Mouse (Mus musculus) hindbrain, postnatal 0 days (tissue): ENCODE results near the gene Zxdc. TPM values are rescaled to one million over a fixed set of nuclear protein-coding genes. Genes with fewer than 3 reads are reported as not detected.

Experiments
- ATAC-seq: fragments of 200-750 bp; cut with Nextera tagmentation; 2 replicates; pipeline ENCODE4 v1.8.0; 2017; ENCODE audit warnings: mild to moderate bottlenecking, moderate TSS enrichment, moderate library complexity
- DNase-seq: peaks from one replicate; pipeline ENCODE4 v3.0.0-alpha.2; 2015; ENCODE audit warnings: low spot score
- H3K27ac ChIP-seq: fragments of 300-500 bp; sonication (generic); 2 replicates; pipeline ENCODE4 v1.5.1; 2014; ENCODE audit warnings: mild to moderate bottlenecking
- H3K27me3 ChIP-seq: fragments of 300-500 bp; sonication (generic); 2 replicates; pipeline ENCODE4 v1.6.1; 2014; ENCODE audit warnings: low read length, mixed read lengths; ENCODE audit not compliant: insufficient read depth
- H3K36me3 ChIP-seq: fragments of 300-500 bp; sonication (generic); 2 replicates; pipeline ENCODE4 v1.6.1; 2014; ENCODE audit warnings: low read length, mixed read lengths; ENCODE audit not compliant: insufficient read depth
- H3K4me1 ChIP-seq: fragments of 300-500 bp; sonication (generic); 2 replicates; pipeline ENCODE4 v1.6.1; 2014; ENCODE audit warnings: antibody characterized with exemption, low read length, mixed read lengths; ENCODE audit not compliant: insufficient read depth
- H3K4me2 ChIP-seq: fragments of 300-500 bp; sonication (generic); 2 replicates; pipeline ENCODE4 v1.6.1; 2014; ENCODE audit warnings: low read depth, mild to moderate bottlenecking, low read length, moderate library complexity, mixed read lengths
- H3K4me3 ChIP-seq: fragments of 300-500 bp; sonication (generic); 2 replicates; pipeline ENCODE4 v1.5.1; 2014; ENCODE audit warnings: low read length
- H3K9ac ChIP-seq: fragments of 300-500 bp; sonication (generic); replicated peaks from 2 replicates; pipeline ENCODE4 v1.6.1; 2014; ENCODE audit warnings: mild to moderate bottlenecking, low read length, moderate library complexity, mixed read lengths
- H3K9me3 ChIP-seq: fragments of 300-500 bp; sonication (generic); 2 replicates; pipeline ENCODE4 v1.6.1; 2016; ENCODE audit warnings: low read length, mixed read lengths
- CTCF ChIP-seq: IDR thresholded peaks from 2 replicates; pipeline ENCODE4 v1.5.1; 2016; ENCODE audit warnings: antibody characterized with exemption, control low read depth, low read depth
- WGBS: fragments of 180-500 bp; shearing (Covaris S2); extraction: QIAGEN DNeasy Blood & Tissue Kit; methylation state at CpG from one replicate; pipeline ENCODE4 v1.1.7; 2014; 5-methylcytosine and 5-hydroxymethylcytosine counted together
- polyA plus RNA-seq: library from polyadenylated mRNA; unstranded; fragments of >200 nt; fragmentation: Nextera tagmentation; extraction: Ambion mirVana; gene quantifications from 2 replicates; pipeline ENCODE4 v1.2.1, GENCODE M21; 2015
- total RNA-seq: library from RNA; depleted of rRNA; stranded (reverse); fragments of >200 nt; gene quantifications from 2 replicates; pipeline ENCODE4 v1.2.3, GENCODE M21; 2014; rRNA removed

Gene Zxdc
- total and polyA plus RNA-seq, 2 experiments from 2014 or later: 7.4 to 49.7 TPM

- Histone ChIP-seq H3K27me3 (no peaks in the 10 kb centered on the region), H3K4me1 (0 out of 2 replicates have a peak, but pooled peaks cover 4% of the 10 kb centered on the region), H3K4me2 (no peak overlapping the region), H3K27ac (peak overlapping the region; percentile 54; the same call in 1 of the 2 replicates), H3K4me3 (no peak overlapping the region), H3K9ac (no peak overlapping the region), H3K9me3 (no peaks in the 10 kb centered on the region), H3K36me3 (no peaks in the 10 kb centered on the region)
- 27% methylated on average over 7 of the region's 7 CpGs for WGBS
- peak; percentile 78 for TF ChIP-seq CTCF
- DNase-seq (peak; percentile 82), ATAC-seq (0 out of 2 replicates have a peak, but pooled peaks have one; percentile 39)
Measured at GRCm38 (mm10) chr6:90450179-90450578, 80.9 kb downstream of the Zxdc start.

- DNase-seq (peak; percentile 70), ATAC-seq (peak; percentile 82)
- 50% methylated on average over 5 of the region's 5 CpGs for WGBS
Measured at GRCm38 (mm10) chr6:90450697-90451096, 81.4 kb downstream of the Zxdc start.

GRCm38 (mm10) chr6:90451512-90451911 is 82.2 kb downstream of the Zxdc start:
- 87% methylated on average over 5 of the region's 5 CpGs for WGBS
- H3K27ac ChIP-seq: peak overlapping the region; percentile 54; the same call in 1 of the 2 replicates
- H3K9me3 ChIP-seq: no peaks in the 10 kb centered on the region
- 0 out of 2 replicates have a peak, but pooled peaks cover 4% of the 10 kb centered on the region for H3K4me1 ChIP-seq
- no peaks in the 10 kb centered on the region for H3K27me3 ChIP-seq
- H3K4me3 ChIP-seq: no peak overlapping the region
- H3K36me3 ChIP-seq: no peaks in the 10 kb centered on the region
- DNase-seq (no peak), ATAC-seq (no peak)
- no peak for TF ChIP-seq CTCF
- H3K9ac ChIP-seq: no peak overlapping the region
- no peak overlapping the region for H3K4me2 ChIP-seq

More at GRCm38 (mm10) chr6:90450697-90451096, 81.4 kb downstream of the Zxdc start:
- Histone ChIP-seq H3K9me3 (no peaks in the 10 kb centered on the region), H3K27ac (peak overlapping the region; percentile 54), H3K4me2 (no peak overlapping the region), H3K4me1 (0 out of 2 replicates have a peak, but pooled peaks cover 4% of the 10 kb centered on the region), H3K4me3 (no peak overlapping the region), H3K27me3 (no peaks in the 10 kb centered on the region), H3K36me3 (no peaks in the 10 kb centered on the region), H3K9ac (no peak overlapping the region)
- no peak for TF ChIP-seq CTCF

GRCm38 (mm10) chr6:90452603-90453002 is 83.3 kb downstream of the Zxdc start:
- DNase-seq (no peak), ATAC-seq (no peak)
- no peak overlapping the region for H3K27ac ChIP-seq
- H3K4me3 ChIP-seq: no peak overlapping the region
- H3K4me2 ChIP-seq: no peak overlapping the region
- no peaks in the 10 kb centered on the region for H3K4me1 ChIP-seq
- H3K9ac ChIP-seq: no peak overlapping the region
- H3K27me3 ChIP-seq: no peaks in the 10 kb centered on the region
- no peaks in the 10 kb centered on the region for H3K9me3 ChIP-seq
- H3K36me3 ChIP-seq: no peaks in the 10 kb centered on the region
- no peak for TF ChIP-seq CTCF

Other genes with a start within 250 kb of the Zxdc start
- not detected in 2 replicates for gene Vmn1r51, start 246.9 kb upstream of the Zxdc start, total RNA-seq
- gene Vmn1r51, start 246.9 kb upstream of the Zxdc start, polyA plus RNA-seq: 0.06 TPM in 1 of 2 replicates, not detected in the other
- not detected in 2 replicates for gene Vmn1r52, start 194.7 kb upstream of the Zxdc start, total RNA-seq
- gene Vmn1r52, start 194.7 kb upstream of the Zxdc start, polyA plus RNA-seq: not detected in 2 replicates
- not detected in 2 replicates for gene V1ra8, start 166.7 kb upstream of the Zxdc start, total RNA-seq
- not detected in 2 replicates for gene V1ra8, start 166.7 kb upstream of the Zxdc start, polyA plus RNA-seq
- gene Vmn1r53, start 145.1 kb upstream of the Zxdc start, total RNA-seq: 1.2 TPM in 1 of 2 replicates, not detected in the other
- gene Vmn1r53, start 145.1 kb upstream of the Zxdc start, polyA plus RNA-seq: not detected in 2 replicates
- gene Vmn1r54, start 123.2 kb upstream of the Zxdc start, total RNA-seq: not detected in 2 replicates
- not detected in 2 replicates for gene Vmn1r54, start 123.2 kb upstream of the Zxdc start, polyA plus RNA-seq
- gene BC048671, start 68.3 kb upstream of the Zxdc start, total RNA-seq: not detected in 2 replicates
- not detected in 2 replicates for gene BC048671, start 68.3 kb upstream of the Zxdc start, polyA plus RNA-seq
- 0.11 and 0.21 TPM in 2 replicates for gene Chst13, start 44.3 kb upstream of the Zxdc start, total RNA-seq
- 0.20 and 0.35 TPM in 2 replicates for gene Chst13, start 44.3 kb upstream of the Zxdc start, polyA plus RNA-seq
- 0.07 TPM in 1 of 2 replicates, not detected in the other for gene Uroc1, start 36.2 kb upstream of the Zxdc start, total RNA-seq
- 0.04 TPM in 1 of 2 replicates, not detected in the other for gene Uroc1, start 36.2 kb upstream of the Zxdc start, polyA plus RNA-seq
- gene Cfap100, start 59.3 kb downstream of the Zxdc start, total RNA-seq: 4.2 and 29.4 TPM in 2 replicates
- 8.2 and 9.9 TPM in 2 replicates for gene Cfap100, start 59.3 kb downstream of the Zxdc start, polyA plus RNA-seq
- 43.2 and 56.4 TPM in 2 replicates for gene Klf15, start 93.1 kb downstream of the Zxdc start, total RNA-seq
- 26.6 and 29.6 TPM in 2 replicates for gene Klf15, start 93.1 kb downstream of the Zxdc start, polyA plus RNA-seq
- 168 and 214 TPM in 2 replicates for gene Aldh1l1, start 116.9 kb downstream of the Zxdc start, total RNA-seq
- gene Aldh1l1, start 116.9 kb downstream of the Zxdc start, polyA plus RNA-seq: 131 and 145 TPM in 2 replicates
- gene Slc41a3, start 235.2 kb downstream of the Zxdc start, total RNA-seq: 17.4 and 18.0 TPM in 2 replicates
- gene Slc41a3, start 235.2 kb downstream of the Zxdc start, polyA plus RNA-seq: 17.1 and 17.6 TPM in 2 replicates